Mouse (Mus musculus): ENCODE results near the gene Cap1.
"Not testable (repeated sequence)": the region's sequence is repeated elsewhere in the genome, so short reads cannot be mapped to it uniquely, and the experiment has no call there.

The Cap1 gene

DNA sequence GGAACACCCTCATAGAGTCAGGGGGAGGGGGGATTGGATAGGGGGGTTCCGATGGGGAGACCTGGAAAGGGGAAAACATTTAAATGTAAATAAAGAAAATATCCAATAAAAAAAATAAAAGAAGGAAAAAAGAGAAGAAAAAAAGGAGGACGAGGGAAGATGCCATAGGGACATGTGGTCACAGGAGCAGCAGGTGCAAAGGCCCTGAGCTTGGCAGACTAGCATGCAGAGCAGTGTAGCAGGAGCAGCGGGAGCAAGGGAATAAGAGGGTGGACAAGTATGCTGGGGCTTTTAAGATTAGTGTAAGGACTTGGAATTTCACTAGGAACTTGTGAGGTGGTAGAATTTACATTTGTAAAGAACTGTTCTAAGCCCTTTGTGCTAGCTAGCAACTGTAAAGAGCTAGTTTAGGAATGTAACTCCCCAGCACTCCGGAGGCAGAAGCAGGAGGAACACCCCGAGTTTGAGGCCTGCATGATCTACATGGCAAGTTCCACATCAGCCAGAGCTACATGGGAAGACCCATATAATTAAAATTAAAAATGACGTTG, 48.6 kb downstream of the Cap1 start:
- no peak for DNase-seq (ENCODE audit: low spot score)

DNA sequence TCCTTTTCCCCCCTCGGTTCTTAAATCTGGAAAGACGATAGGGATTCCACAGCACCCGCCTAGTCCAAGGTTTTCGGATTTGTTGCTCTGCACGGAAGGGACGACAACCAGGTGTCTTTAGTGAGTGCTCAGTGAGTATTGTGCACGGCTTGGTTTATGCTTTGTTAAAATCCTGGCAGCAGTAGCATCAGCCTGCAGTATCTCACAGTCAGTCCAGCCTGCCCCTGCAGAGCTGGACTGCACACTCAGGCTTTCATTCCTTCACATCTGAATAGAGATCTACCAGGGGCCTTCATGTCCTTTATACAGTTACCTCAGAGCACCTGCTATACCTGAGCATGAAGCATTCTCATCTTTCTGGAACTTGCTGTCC, 49.5 kb downstream of the Cap1 start:
- DNase-seq (ENCODE audit: low spot score), result no peak

- DNase-seq (ENCODE audit: low spot score), result peak; percentile 68
Observed at GRCm38 (mm10) chr4:122835530-122836402, 50.1 kb downstream of the Cap1 start, which contains the start of gene Ppt1. Ppt1 (plus strand) TSS chr4:122836242.

- no peak for DNase-seq (ENCODE audit: low spot score)
Observed at GRCm38 (mm10) chr4:122831888-122832287, 54.0 kb downstream of the Cap1 start.

- DNase-seq (ENCODE audit: low spot score), result no peak
Observed at GRCm38 (mm10) chr4:122829339-122829738, 56.5 kb downstream of the Cap1 start.

DNA sequence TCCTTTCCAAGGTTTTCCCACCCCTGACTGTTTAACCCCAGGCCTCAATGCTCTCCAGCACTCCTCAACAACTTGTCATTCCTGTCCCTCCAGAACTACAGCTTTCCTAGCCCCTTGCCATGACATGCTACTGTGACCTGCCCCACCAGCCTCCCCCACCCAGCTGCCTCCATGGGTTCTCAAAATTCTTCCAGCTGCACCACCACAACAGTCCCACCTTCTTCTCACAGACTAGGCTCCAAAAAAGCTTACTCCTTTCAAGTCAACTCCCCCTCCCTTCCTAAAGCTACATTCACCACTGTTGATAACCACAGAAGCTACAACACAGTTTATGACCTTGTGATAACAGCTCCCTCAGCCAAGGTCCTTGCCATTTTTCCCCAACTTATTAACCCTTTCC, 58.2 kb downstream of the Cap1 start:
- DNase-seq (ENCODE audit: low spot score), result no peak

DNA sequence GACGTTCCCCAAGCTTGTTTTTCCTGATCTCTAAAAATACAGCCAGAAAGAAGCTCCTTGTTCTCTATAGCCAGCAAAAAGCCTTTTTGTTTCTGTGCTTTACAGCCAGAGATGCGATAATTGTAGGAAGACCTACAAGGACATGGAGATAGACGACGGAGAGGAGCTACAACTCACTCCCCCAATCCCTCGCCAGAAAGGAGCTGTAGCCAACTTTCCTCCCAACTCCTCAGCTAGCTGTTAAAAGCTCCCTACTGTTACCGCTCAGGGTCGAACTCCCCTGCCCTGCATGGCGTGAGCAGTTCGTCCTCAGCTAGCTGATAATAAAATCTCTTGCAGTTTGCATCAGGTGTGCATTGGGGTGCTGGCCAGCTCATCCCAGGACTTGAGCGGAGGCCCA, 64.9 kb downstream of the Cap1 start:
- not testable (repeated sequence) for DNase-seq (ENCODE audit: low spot score)

DNA sequence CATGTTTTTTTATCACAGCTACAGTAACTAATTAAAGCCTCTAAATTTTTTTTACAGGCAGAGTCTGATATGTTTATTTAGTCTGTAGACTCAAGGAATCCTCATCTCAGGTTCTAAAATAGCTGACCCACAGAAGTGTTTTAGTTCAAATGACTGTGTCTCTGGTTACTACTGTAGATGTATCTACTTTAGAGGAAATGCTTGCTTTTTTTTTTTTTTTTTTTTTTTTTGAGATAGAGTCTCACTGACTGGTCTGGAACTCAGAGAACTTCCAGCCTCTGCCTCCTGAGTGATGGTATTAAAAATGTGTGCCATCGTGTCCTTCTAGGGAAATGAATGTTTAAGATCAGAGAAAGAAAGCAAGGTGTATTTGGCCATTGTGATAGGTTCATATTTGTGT, 69.7 kb downstream of the Cap1 start:
- no peak for DNase-seq (ENCODE audit: low spot score)

GRCm38 (mm10) chr4:122811824-122812223, 74.0 kb downstream of the Cap1 start:
- DNase-seq (ENCODE audit: low spot score), result no peak

DNA sequence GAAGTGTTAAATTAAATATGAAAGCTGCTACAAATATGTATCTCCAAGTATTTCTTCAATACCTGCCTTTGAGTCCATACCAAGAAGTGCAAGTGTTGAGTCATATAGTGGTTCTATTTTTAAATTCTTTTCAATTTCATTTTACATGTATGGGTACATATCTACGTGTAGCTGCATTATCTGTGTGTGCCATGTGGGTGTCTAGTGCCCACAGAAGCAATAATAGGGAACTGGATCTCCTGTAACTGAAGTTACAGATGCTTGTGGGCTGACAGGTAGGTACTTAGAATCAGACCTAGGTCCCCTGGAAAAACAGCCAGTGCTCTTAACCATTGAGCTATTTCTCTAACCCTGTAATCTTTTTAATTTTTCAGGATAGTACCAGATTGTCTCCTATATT, 74.7 kb downstream of the Cap1 start:
- no peak for DNase-seq (ENCODE audit: low spot score)

Data from ovary, postnatal 14 days (tissue).